Mouse (Mus musculus) forelimb bud, embryonic 11.5 days (tissue): ENCODE measurements at regions not wholly inside any gene's neighbourhood (a gene's known extent, or its start where the extent isn't known, plus 50 kb on each side); places are given as distances from the start of the nearest gene placed in this dataset.

Experiments
- DNase-seq: peaks from one replicate; pipeline ENCODE4 v3.0.0-alpha.2; 2012; ENCODE audit warnings: low read depth, low spot score

GRCm38 (mm10) chr1:144317560-144317959 is 68.5 kb upstream of the Rgs1 start:
- no peak for DNase-seq

GRCm38 (mm10) chr1:144316251-144316650 is 67.2 kb upstream of the Rgs1 start:
- no peak for DNase-seq

GRCm38 (mm10) chr1:144314382-144314781 is 65.3 kb upstream of the Rgs1 start:
- no peak for DNase-seq

- no peak for DNase-seq
These were observed 64.3 kb upstream of the Rgs1 start for GRCm38 (mm10) chr1:144313318-144313717.

GRCm38 (mm10) chr1:144309901-144310300 is 60.9 kb upstream of the Rgs1 start:
- peak; percentile 1 for DNase-seq

GRCm38 (mm10) chr1:144308313-144308712 is 59.3 kb upstream of the Rgs1 start:
- DNase-seq, result no peak

GRCm38 (mm10) chr1:144307854-144308285 is 58.8 kb upstream of the Rgs1 start:
- DNase-seq, result no peak

GRCm38 (mm10) chr1:144307017-144307853 is 58.2 kb upstream of the Rgs1 start:
- DNase-seq, result no peak

- DNase-seq, result peak; percentile 34
These were observed 57.2 kb upstream of the Rgs1 start for GRCm38 (mm10) chr1:144306284-144306683.

- no peak for DNase-seq
These were observed 51.6 kb upstream of the Rgs1 start for GRCm38 (mm10) chr1:144300670-144301069.
